Mouse (Mus musculus): ENCODE measurements around the gene Msto1. TPM values are rescaled to one million over a fixed set of nuclear protein-coding genes. Genes with fewer than 3 reads are reported as not detected.

Gene Msto1
- 45.9 and 55.4 TPM in 2 replicates for polyA plus RNA-seq (2012; rRNA removed)

GRCm38 (mm10) chr3:88913511-88914383 is at the start of gene Msto1:
Gene Msto1, minus strand, starts transcription at chr3:88913999.

GRCm38 (mm10) chr3:88950576-88951326 is 37.0 kb upstream of the Msto1 start, which contains the start of the genes Ash1l and Dap3:
Gene Ash1l, plus strand, starts transcription at chr3:88950622.
Gene Dap3, minus strand, starts transcription at chr3:88951181.

Other genes starting within 250 kb of the Msto1 start
- gene Khdc4, start 228.2 kb downstream of the Msto1 start, polyA plus RNA-seq (2012; rRNA removed) = 54.8 and 71.4 TPM in 2 replicates
- gene Rit1, start 197.2 kb downstream of the Msto1 start, polyA plus RNA-seq (2012; rRNA removed) = 41.5 and 49.2 TPM in 2 replicates
- gene Syt11, start 138.8 kb downstream of the Msto1 start, polyA plus RNA-seq (2012; rRNA removed) = 12.0 and 14.1 TPM in 2 replicates
- gene Gon4l, start 78.8 kb downstream of the Msto1 start, polyA plus RNA-seq (2012; rRNA removed) = 16.0 and 17.5 TPM in 2 replicates
- 8.8 and 10.1 TPM in 2 replicates for gene Ash1l, start 36.6 kb upstream of the Msto1 start, polyA plus RNA-seq (2012; rRNA removed)
- 36.9 and 38.6 TPM in 2 replicates for gene Dap3, start 37.2 kb upstream of the Msto1 start, polyA plus RNA-seq (2012; rRNA removed)
- gene Rusc1, start 179.3 kb upstream of the Msto1 start, polyA plus RNA-seq (2012; rRNA removed) = 36.2 and 37.3 TPM in 2 replicates
- not detected in 2 replicates for gene Gm43738, start 187.1 kb upstream of the Msto1 start, polyA plus RNA-seq (2012; rRNA removed)
- 139 and 176 TPM in 2 replicates for gene Fdps, start 188.0 kb upstream of the Msto1 start, polyA plus RNA-seq (2012; rRNA removed)
- gene Pklr, start 222.1 kb upstream of the Msto1 start, polyA plus RNA-seq (2012; rRNA removed) = 2.0 and 8.7 TPM in 2 replicates
- gene Hcn3, start 246.2 kb upstream of the Msto1 start, polyA plus RNA-seq (2012; rRNA removed) = 9.1 and 13.9 TPM in 2 replicates